Mouse (Mus musculus) embryonic stem cell, embryonic (primary cell): ENCODE data around the gene Olfr340.
"Not testable (repeated sequence)": the region's sequence is repeated elsewhere in the genome, so short reads cannot be mapped to it uniquely, and the experiment has no call there.

Source experiments
- CTCF ChIA-PET, 4 experiments: fragments of 300-600 bp in 2 of 4; fragments of 350-600 bp in 2 of 4; sonication (Branson Sonifier 250); formaldehyde crosslinking; loops; one replicate each; lab custom pipeline; 2022; ENCODE audit warnings: inconsistent platforms in 2 of 4; lab: Charles Lee
- POLR2A ChIA-PET, 4 experiments: fragments of 300-600 bp in 2 of 4; fragments of 350-600 bp in 2 of 4; sonication (Branson Sonifier 250); formaldehyde crosslinking; loops; one replicate each; lab custom pipeline; 2022; ENCODE audit warnings: antibody characterized with exemption in 4 of 4, inconsistent platforms in 1 of 4; lab: Charles Lee

Gene Olfr340

DNA sequence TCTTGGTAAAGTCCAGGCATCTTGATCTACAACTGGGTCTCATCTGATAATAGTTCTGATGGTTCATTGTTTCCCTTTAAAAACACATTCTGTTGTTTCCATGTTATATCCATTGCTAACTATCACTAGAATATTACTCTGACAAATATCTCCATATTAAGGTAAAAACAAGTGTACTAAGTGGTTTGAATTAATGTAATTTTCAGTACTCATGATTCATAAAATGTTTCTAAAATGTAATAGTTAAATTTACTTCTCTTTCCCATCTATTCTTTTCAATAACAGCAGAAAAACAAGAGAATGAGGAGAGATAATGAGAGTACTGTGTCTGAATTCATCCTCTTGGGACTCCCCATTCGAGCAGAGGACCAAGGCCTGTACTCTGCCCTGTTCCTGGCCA lies at the start of gene Olfr340:
Gene Olfr340, plus strand, starts transcription at position 301 of the 400 bp plus-strand sequence.
- POLR2A ChIA-PET, result no interaction called here
- CTCF ChIA-PET, result no interaction called here

DNA sequence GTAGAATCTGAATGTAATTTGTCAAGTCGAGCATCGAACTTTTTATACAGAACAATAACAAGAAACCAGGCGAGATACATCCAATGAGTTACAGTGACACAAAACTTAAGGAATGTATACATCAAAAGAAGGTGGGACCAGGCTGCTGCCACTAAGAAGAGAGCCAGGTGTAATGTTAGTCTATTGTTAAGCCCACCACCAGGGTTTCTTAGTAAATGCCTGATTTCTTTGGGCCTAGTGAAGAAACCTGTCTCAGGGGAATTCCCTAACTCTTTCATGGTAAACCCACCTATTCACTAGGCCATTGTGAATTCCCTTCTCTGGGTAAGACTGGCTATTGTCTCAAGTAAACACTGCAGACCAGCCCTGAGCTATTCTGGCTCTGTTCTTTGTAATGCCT lies 37.2 kb upstream of the Olfr340 start:
- POLR2A ChIA-PET, result not testable (repeated sequence)

DNA sequence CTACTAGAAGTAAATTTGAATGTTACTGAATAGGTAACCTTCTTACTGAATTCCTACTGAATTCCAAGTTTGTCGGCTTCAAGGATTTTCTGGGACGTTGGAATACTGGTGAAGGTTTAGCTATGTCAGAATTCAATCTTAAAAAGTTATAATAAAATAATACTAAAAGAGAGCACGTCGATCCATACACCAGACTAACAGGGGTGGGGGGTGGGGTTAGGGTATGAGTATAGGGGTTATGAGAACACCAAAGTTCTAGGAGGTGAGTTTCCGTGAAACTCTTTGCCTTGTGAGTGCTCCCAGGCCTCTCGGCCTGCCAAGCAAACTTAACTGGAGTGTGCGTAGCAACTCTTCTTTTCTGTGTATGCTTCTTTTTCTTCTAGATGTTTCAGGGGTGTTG lies 36.8 kb upstream of the Olfr340 start:
- CTCF ChIA-PET, POLR2A ChIA-PET: not testable (repeated sequence)

More for the DNA sequence above, 37.2 kb upstream of the Olfr340 start:
- CTCF ChIA-PET, result not testable (repeated sequence)

DNA sequence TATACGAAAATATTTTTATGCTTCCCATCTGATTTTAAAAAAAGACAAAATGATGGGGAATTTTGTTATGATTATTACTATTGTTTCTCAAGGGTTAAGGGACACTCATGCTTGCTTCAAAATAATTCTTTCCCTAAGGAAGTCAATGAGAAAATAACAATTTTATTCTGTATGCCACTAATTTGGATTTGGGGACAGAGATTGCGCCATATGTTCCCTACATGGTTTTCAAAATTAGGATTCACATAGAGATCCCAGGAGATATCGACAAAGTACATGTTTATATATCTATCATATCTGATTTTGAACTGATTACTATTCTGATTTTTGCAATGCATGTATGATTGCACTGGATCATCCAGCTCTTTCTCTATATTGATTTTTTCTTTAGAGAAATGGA lies 33.7 kb upstream of the Olfr340 start, which contains the start of gene Olfr339:
Gene Olfr339, plus strand, starts transcription at position 301 of the 400 bp plus-strand sequence.
- ChIA-PET CTCF (no interaction called here), POLR2A (no interaction called here)

DNA sequence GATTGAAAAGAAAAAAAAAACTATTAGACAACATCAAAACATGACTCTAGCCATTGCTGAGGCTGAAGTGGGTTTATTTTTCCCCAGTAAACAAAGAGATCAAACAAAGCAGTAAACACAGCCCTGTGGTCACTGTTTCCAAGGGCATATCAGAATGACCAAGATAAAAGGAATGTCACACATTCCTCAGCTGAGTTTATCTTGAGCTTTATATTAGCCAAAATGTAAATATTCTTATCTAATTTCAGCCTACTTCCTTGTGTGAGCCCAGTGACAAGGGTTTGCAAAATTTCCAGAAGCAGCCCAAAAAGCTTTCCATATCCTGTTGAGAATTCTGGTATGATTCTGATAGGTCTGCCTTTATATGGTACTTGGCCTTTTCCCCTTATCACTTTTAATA lies 21.2 kb downstream of the Olfr340 start:
- POLR2A ChIA-PET, result no interaction called here

DNA sequence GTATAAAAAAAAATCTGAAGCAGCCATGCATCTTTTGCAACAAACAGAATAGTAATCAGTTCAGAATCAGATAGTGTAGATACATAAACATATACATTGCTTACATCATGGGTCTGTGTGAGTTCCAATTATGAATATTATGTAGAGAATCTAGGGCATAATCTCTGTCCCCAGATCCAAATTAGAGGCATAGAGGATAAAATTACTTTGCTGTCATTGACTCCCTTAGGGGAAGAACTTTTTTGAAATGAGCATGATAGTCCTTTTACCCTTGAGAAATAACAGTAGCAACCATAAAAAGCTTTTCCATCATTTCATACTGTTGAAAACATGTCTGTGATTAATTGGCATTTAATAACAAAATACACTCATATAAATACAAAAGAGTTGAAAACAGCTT lies 30.0 kb downstream of the Olfr340 start, which contains the start of gene Olfr341:
Gene Olfr341, minus strand, starts transcription at position 101 of the 400 bp plus-strand sequence.
- ChIA-PET CTCF (no interaction called here), POLR2A (no interaction called here)

More for the DNA sequence above, 21.2 kb downstream of the Olfr340 start:
- CTCF ChIA-PET, result no interaction called here
